Mouse (Mus musculus) hindbrain, embryonic 14.5 days (tissue): ENCODE data around the gene Fastkd1. TPM values are rescaled to one million over a fixed set of nuclear protein-coding genes. Genes with fewer than 3 reads are reported as not detected.

Source experiments
- ATAC-seq: fragments of 200-750 bp; cut with Nextera tagmentation; 2 replicates; pipeline ENCODE4 v1.8.0; 2017; ENCODE audit warnings: moderate number of reproducible peaks, mild to moderate bottlenecking, moderate TSS enrichment, moderate library complexity; ENCODE audit not compliant: low FRiP score
- DNase-seq: peaks from one replicate; pipeline ENCODE4 v3.0.0-alpha.2; 2015; ENCODE audit warnings: low spot score
- H3K27ac ChIP-seq: fragments of 300-500 bp; sonication (generic); 2 replicates; pipeline ENCODE4 v1.5.1; 2014; ENCODE audit warnings: mild to moderate bottlenecking, moderate library complexity
- H3K27me3 ChIP-seq: fragments of 300-500 bp; sonication (generic); 2 replicates; pipeline ENCODE4 v1.6.1; 2014; ENCODE audit warnings: mild to moderate bottlenecking, low read length, mixed read lengths; ENCODE audit not compliant: control insufficient read depth, insufficient read depth
- H3K36me3 ChIP-seq: fragments of 300-500 bp; sonication (generic); replicated peaks from 2 replicates; pipeline ENCODE4 v1.6.1; 2014; ENCODE audit not compliant: control insufficient read depth, insufficient read depth
- H3K4me1 ChIP-seq: fragments of 300-500 bp; sonication (generic); replicated peaks from 2 replicates; pipeline ENCODE4 v1.6.1; 2014; ENCODE audit warnings: antibody characterized with exemption, low read length, mixed read lengths; ENCODE audit not compliant: control insufficient read depth, insufficient read depth
- H3K4me2 ChIP-seq: fragments of 300-500 bp; sonication (generic); replicated peaks from 2 replicates; pipeline ENCODE4 v1.6.1; 2014; ENCODE audit warnings: mild to moderate bottlenecking, moderate library complexity
- H3K4me3 ChIP-seq: fragments of 300-500 bp; sonication (generic); replicated peaks from 2 replicates; pipeline ENCODE4 v1.5.1; 2014; ENCODE audit warnings: mild to moderate bottlenecking, low read length
- H3K9ac ChIP-seq: fragments of 300-500 bp; sonication (generic); 2 replicates; pipeline ENCODE4 v1.6.1; 2014
- H3K9me3 ChIP-seq: fragments of 300-500 bp; sonication (generic); 2 replicates; pipeline ENCODE4 v1.6.1; 2016; ENCODE audit warnings: low read length; ENCODE audit not compliant: control insufficient read depth
- WGBS: fragments of 180-500 bp; shearing (Covaris S2); extraction: QIAGEN DNeasy Blood & Tissue Kit; methylation state at CpG from one replicate; pipeline ENCODE4 v1.1.7; 2014; 5-methylcytosine and 5-hydroxymethylcytosine counted together
- polyA plus RNA-seq: library from polyadenylated mRNA; unstranded; fragments of >200 nt; fragmentation: Nextera tagmentation; extraction: Ambion mirVana; gene quantifications from 2 replicates; pipeline ENCODE4 v1.2.1, GENCODE M21; 2014

Gene Fastkd1
- polyA plus RNA-seq, 1 experiment from 2014 or later: 18.8 TPM

DNA sequence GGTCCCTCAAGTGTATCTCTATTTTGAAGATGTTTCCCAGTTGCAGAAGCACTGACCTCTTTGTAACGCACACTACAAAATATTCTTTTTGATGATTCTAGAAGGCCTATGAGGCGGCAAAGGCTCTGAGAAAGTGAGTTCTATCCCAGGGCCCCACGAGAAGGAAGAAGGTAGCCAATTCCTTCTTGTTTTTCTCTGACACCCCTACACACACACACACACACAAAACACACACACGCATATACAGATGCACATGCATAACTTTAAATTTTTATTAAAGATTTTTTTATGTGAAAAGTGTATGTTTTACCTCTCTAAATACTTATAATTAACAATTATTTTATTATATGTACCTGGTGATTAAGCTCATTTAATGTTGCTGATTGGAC is 304 bp upstream of the Fastkd1 start:
- H3K36me3 ChIP-seq: peaks cover 5% of the 10 kb centered on the region; the same call in 1 of the 2 replicates
- no peaks in the 10 kb centered on the region for H3K9me3 ChIP-seq
- H3K27me3 ChIP-seq: no peaks in the 10 kb centered on the region
- no peak overlapping the region for H3K9ac ChIP-seq
- peak overlapping the region; percentile 69 for H3K4me3 ChIP-seq
- H3K27ac ChIP-seq: no peak overlapping the region
- H3K4me1 ChIP-seq: peaks cover 9% of the 10 kb centered on the region
- peak; percentile 52; the same call in 1 of the 2 replicates for ATAC-seq
- WGBS: 28% methylated on average over 4 of the region's 4 CpGs
- H3K4me2 ChIP-seq: peak overlapping the region; percentile 78
- no peak for DNase-seq

DNA sequence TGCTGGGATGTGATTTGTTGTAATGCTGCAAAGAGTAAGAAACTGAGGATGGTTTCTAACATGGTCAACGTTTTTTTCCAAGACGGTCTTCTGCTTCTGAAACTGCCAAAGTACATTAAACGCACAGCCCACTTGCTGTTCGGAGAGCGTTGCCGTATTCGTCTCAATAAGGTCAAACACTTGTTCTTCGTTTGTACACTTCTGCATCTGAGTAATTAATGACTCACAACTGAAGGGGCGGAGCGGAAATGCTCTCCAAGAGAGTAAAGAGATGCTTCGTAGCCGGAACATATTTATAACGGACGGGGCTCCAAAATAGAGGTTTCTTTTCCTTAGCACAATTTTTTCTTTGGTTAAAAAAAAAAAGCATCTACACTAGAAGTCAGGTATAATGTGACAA is 1.1 kb downstream of the Fastkd1 start:
- peaks cover 9% of the 10 kb centered on the region for H3K4me1 ChIP-seq
- no peak for ATAC-seq
- H3K4me2 ChIP-seq: peak overlapping the region; percentile 78
- H3K9me3 ChIP-seq: no peaks in the 10 kb centered on the region
- no peak overlapping the region; the same call in 1 of the 2 replicates for H3K4me3 ChIP-seq
- no peaks in the 10 kb centered on the region for H3K27me3 ChIP-seq
- WGBS: 90% methylated on average over 14 of the region's 14 CpGs
- no peak overlapping the region for H3K27ac ChIP-seq
- H3K9ac ChIP-seq: 0 out of 2 replicates have a peak overlapping the region, but pooled peaks have one; percentile 77
- no peak for DNase-seq
- peaks cover 17% of the 10 kb centered on the region for H3K36me3 ChIP-seq

DNA sequence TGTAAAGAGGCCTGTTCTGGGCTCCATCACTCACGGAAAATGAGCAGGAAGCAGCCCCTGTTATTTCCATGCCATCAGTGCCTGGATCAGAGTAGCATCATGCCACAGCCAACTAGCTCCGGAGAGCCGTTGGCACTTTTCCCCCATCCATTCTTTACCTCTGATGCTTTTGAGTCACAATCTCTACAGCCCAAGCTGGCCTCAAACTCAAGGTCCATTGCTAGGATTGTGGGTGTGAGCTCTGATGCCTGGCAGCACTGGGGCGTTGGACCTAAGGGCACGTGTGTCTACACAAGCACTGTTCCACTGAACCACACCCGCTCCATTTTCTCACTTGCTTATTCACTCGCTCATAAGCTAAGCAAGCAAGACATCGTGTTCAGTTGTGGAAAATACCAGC is 12.9 kb downstream of the Fastkd1 start:
- no peaks in the 10 kb centered on the region for H3K27me3 ChIP-seq
- no peak overlapping the region for H3K4me3 ChIP-seq
- H3K4me2 ChIP-seq: no peak overlapping the region
- no peak overlapping the region for H3K9ac ChIP-seq
- H3K9me3 ChIP-seq: 0 out of 2 replicates have a peak, but pooled peaks cover 12% of the 10 kb centered on the region
- WGBS: 96% methylated on average over 8 of the region's 8 CpGs
- ATAC-seq (no peak), DNase-seq (no peak)
- H3K36me3 ChIP-seq: peaks cover 65% of the 10 kb centered on the region
- no peak overlapping the region for H3K27ac ChIP-seq
- H3K4me1 ChIP-seq: no peaks in the 10 kb centered on the region

DNA sequence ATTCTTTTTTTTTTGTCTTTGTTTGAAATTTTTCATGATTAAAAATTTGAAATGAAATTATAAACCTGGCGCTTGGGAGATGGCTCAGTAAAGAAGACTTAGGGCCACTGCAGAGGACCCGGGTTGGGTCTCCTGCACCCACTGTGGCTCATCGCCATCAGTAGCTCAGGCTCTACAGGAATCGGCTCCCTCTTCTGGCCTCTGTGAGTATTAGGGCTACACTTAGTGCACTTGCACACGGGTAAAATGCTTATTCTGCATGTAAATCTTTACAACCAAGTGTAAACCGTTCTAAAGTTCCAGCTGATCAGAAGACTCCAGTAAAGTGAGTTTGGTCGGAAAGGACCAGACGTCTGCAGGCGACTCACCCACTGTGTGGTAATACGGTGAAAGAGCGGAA is 19.8 kb downstream of the Fastkd1 start:
- no peaks in the 10 kb centered on the region for H3K27me3 ChIP-seq
- WGBS: 97% methylated on average over 11 of the region's 11 CpGs
- no peak for ATAC-seq
- H3K9me3 ChIP-seq: 0 out of 2 replicates have a peak, but pooled peaks cover 2% of the 10 kb centered on the region
- H3K4me3 ChIP-seq: no peak overlapping the region
- H3K27ac ChIP-seq: no peak overlapping the region
- no peaks in the 10 kb centered on the region for H3K4me1 ChIP-seq
- H3K9ac ChIP-seq: no peak overlapping the region
- H3K4me2 ChIP-seq: no peak overlapping the region
- DNase-seq: no peak
- H3K36me3 ChIP-seq: peaks cover 63% of the 10 kb centered on the region

DNA sequence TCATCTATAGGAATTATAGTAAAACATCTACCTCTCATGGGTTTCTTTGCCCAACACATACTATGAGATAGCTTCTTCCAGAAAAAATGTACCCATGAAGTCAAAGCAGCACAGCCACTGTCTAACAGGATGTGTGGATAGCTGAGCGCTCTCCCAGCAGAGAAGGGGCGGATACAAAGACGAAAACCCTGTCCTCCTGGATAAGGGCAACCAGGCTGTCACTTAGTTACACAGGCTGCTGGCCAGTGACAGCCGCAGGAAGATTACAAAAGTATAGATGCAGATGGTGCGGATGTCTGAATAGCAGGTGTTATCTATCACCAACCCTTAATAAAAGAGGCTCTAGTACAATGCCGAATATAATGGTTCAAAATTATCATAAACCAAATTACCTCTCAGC is 22.5 kb downstream of the Fastkd1 start:
- WGBS: 92% methylated on average over 6 of the region's 6 CpGs
- no peak overlapping the region for H3K4me2 ChIP-seq
- no peak overlapping the region for H3K4me3 ChIP-seq
- H3K4me1 ChIP-seq: no peaks in the 10 kb centered on the region
- peaks cover 78% of the 10 kb centered on the region for H3K36me3 ChIP-seq
- DNase-seq (no peak), ATAC-seq (no peak)
- H3K27ac ChIP-seq: no peak overlapping the region
- no peaks in the 10 kb centered on the region for H3K9me3 ChIP-seq
- no peaks in the 10 kb centered on the region for H3K27me3 ChIP-seq
- H3K9ac ChIP-seq: no peak overlapping the region

DNA sequence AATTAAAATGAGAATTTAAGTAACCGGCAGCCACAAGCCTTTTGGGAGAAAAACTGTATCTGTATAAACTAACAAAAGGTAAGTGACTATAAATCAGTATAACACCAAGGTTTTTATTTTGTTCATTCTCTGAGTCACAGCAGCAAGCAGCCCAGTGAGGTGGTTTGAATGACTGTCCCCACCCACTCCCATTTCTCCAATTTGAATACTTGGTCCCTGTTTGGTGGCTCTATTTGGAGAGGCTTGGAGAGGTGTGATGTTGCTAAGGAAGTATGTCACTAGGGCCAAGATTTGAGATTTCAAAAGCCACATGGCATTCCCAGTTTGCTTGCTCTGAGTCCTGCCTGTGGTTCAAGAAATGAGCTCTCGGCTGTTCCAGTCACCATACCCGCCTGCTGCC is 23.1 kb downstream of the Fastkd1 start:
- DNase-seq (no peak), ATAC-seq (no peak)
- Histone ChIP-seq H3K4me1 (no peaks in the 10 kb centered on the region), H3K9me3 (no peaks in the 10 kb centered on the region), H3K9ac (no peak overlapping the region), H3K27me3 (no peaks in the 10 kb centered on the region), H3K4me2 (no peak overlapping the region), H3K4me3 (no peak overlapping the region), H3K36me3 (peaks cover 75% of the 10 kb centered on the region), H3K27ac (no peak overlapping the region)
- WGBS: 93% methylated on average over 3 of the region's 3 CpGs

DNA sequence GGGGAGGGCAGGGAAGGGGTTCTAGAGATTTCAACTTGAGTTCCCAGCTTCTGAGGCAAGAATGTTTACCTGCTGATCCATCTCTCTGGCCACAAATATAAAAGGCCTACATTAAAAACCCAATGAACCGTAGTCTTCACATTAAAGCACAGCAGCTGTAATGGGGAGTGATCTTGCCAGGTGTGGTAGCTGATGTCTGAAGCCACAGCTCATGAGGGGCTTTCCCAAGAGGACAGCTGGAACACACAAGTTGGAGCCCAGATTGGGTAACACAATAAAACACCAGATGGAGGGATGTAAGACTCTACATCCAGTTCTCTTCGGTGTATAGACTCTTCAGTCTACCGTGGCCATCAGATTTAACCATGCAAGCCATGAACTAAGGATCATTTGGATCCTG is 28.8 kb downstream of the Fastkd1 start:
- H3K9me3 ChIP-seq: no peaks in the 10 kb centered on the region
- peaks cover 37% of the 10 kb centered on the region for H3K36me3 ChIP-seq
- 91% methylated on average over 3 of the region's 3 CpGs for WGBS
- no peak overlapping the region for H3K4me3 ChIP-seq
- H3K27ac ChIP-seq: no peak overlapping the region
- no peak overlapping the region for H3K9ac ChIP-seq
- H3K27me3 ChIP-seq: no peaks in the 10 kb centered on the region
- DNase-seq (no peak), ATAC-seq (no peak)
- 0 out of 2 replicates have a peak, but pooled peaks cover 5% of the 10 kb centered on the region for H3K4me1 ChIP-seq
- H3K4me2 ChIP-seq: no peak overlapping the region

DNA sequence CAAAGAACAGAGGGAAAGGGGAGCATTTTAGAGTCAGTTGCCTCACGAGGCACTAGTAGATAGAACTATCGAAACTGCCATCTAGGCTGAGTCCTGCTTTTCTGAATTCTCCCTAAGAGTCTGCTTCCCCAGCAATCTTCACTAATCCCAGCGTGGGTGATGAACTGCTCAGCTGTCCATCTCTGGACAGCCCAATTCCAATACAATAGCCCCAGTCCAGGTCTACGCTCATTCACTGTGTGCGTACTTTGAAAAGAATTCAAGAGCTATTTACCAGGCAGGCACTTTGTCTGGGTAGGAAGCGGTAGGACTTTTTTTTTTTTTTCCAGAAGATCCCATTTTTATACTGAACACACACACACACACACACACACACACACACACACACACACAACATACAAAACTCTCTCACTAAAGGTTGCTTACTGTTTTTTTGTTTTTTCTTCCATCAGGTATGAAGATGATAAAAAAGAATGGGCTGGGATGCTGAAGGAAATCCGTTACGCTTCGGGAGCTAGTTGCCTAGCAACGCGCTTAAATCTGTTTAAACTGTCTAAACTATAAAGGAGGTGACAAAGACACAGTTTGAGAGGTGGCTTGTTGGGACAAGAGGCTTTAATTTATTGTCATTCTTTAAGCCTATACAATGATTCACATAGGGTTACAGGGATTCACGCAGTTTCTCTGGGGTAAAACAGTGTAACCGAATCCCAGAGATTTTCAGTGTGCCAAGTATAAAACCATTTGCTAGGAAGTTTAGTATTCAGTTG is 30.1 kb downstream of the Fastkd1 start:
- WGBS: 16% methylated on average over 13 of the region's 13 CpGs
- Histone ChIP-seq H3K36me3 (peaks cover 29% of the 10 kb centered on the region), H3K27me3 (no peaks in the 10 kb centered on the region), H3K9ac (no peak overlapping the region), H3K4me2 (peak overlapping the region; percentile 25; the same call in 1 of the 2 replicates), H3K4me3 (no peak overlapping the region; the same call in 1 of the 2 replicates), H3K9me3 (no peaks in the 10 kb centered on the region), H3K4me1 (0 out of 2 replicates have a peak, but pooled peaks cover 5% of the 10 kb centered on the region), H3K27ac (no peak overlapping the region)
- ATAC-seq (no peak), DNase-seq (peak; percentile 50)

DNA sequence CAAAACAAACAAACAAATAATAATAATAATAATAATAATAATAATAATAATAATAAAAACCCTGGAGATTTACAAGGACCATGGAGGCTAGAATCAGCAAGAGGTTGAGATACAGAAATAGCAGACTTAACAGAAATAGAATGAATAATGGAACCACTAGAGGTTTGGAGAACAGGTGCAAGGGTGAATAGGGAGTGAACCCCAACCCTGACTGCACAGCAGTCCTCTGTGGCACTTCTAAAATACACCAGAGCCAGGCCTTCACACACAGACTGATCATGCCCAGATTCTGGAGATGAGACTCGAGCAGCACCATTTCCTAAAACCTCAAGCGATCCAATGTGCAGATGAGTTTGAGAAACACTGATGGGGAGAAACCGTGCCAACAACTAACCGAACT is 31.4 kb downstream of the Fastkd1 start:
- no peak overlapping the region for H3K4me2 ChIP-seq
- no peak overlapping the region for H3K4me3 ChIP-seq
- 89% methylated on average over 4 of the region's 4 CpGs for WGBS
- no peaks in the 10 kb centered on the region for H3K27me3 ChIP-seq
- H3K9me3 ChIP-seq: no peaks in the 10 kb centered on the region
- H3K36me3 ChIP-seq: peaks cover 16% of the 10 kb centered on the region
- ATAC-seq: no peak
- no peak overlapping the region for H3K27ac ChIP-seq
- H3K9ac ChIP-seq: no peak overlapping the region
- DNase-seq: no peak
- 0 out of 2 replicates have a peak, but pooled peaks cover 5% of the 10 kb centered on the region for H3K4me1 ChIP-seq
